Mouse (Mus musculus) brown adipose tissue, adult 24 weeks (tissue): ENCODE measurements at regions not wholly inside any gene's neighbourhood (a gene's known extent, or its start where the extent isn't known, plus 50 kb on each side); places are given as distances from the start of the nearest gene placed in this dataset.

Source experiments
- H3K27ac ChIP-seq: fragments of 200-500 bp; replicated peaks from 2 replicates; pipeline ENCODE4 v1.5.1; 2012; ENCODE audit warnings: low read depth, mild to moderate bottlenecking, low read length
- H3K4me1 ChIP-seq: fragments of 200-500 bp; 2 replicates; pipeline ENCODE4 v1.6.1; 2012; ENCODE audit warnings: low read length, mixed read lengths; ENCODE audit not compliant: control insufficient read depth, insufficient read depth, insufficient read length
- H3K4me3 ChIP-seq: fragments of 200-500 bp; 2 replicates; pipeline ENCODE4 v1.5.1; 2012; ENCODE audit warnings: low read depth, mild to moderate bottlenecking, low read length, moderate library complexity; ENCODE audit not compliant: insufficient read depth

- Histone ChIP-seq H3K27ac (no peak overlapping the region), H3K4me1 (no peaks in the 10 kb centered on the region), H3K4me3 (no peak overlapping the region)
Observed at GRCm38 (mm10) chr1:183584861-183585260, 166.8 kb downstream of the Hhipl2 start.

GRCm38 (mm10) chr1:183586406-183586805 lies 168.4 kb downstream of the Hhipl2 start:
- H3K27ac ChIP-seq = no peak overlapping the region
- no peak overlapping the region for H3K4me3 ChIP-seq
- no peaks in the 10 kb centered on the region for H3K4me1 ChIP-seq

GRCm38 (mm10) chr1:183595306-183595705 lies 177.3 kb downstream of the Hhipl2 start:
- no peak overlapping the region for H3K4me3 ChIP-seq
- H3K27ac ChIP-seq = no peak overlapping the region
- no peaks in the 10 kb centered on the region for H3K4me1 ChIP-seq

- Histone ChIP-seq H3K27ac (no peak overlapping the region), H3K4me3 (no peak overlapping the region), H3K4me1 (no peaks in the 10 kb centered on the region)
Observed at GRCm38 (mm10) chr1:183600466-183600865, 182.5 kb downstream of the Hhipl2 start.

DNA sequence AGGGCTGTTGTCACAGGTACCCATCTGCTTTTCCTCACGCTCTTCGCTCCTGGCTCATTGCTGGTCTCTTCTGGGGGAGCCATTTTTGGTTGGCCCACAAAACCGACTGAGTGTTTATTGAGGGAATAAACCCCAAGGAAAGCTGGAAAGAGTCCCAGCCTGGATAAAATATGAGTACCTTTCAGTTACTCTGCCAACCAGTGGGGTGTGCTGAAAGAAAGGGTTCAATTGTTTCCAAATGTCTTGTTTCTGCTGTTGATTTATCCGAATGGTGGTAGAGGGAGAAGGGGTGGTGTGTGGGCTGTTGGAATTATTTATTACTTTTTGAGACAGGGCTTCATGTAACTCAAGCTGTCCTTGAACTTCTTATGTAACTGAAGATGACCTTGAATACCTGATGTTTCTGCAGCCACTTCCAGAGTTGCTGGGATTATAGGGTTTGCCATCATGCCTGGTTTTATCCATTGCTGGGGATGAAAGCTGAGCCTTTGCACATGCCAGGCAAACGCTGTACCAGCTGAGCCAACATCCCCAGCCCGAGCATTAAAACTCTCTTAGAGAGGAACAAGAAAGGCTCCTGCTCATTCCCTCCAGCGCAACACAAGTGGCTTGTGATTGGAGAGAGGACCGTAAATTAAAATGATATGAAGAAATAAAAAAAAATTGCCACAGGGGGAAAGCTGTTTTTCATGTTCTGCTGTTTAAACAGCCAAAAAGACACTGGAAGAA lies 194.1 kb downstream of the Hhipl2 start:
- Histone ChIP-seq H3K4me1 (no peaks in the 10 kb centered on the region), H3K4me3 (no peak overlapping the region), H3K27ac (no peak overlapping the region)

- Histone ChIP-seq H3K4me1 (no peaks in the 10 kb centered on the region), H3K27ac (no peak overlapping the region), H3K4me3 (no peak overlapping the region)
Observed at GRCm38 (mm10) chr1:183619451-183620059, 201.5 kb downstream of the Hhipl2 start.

DNA sequence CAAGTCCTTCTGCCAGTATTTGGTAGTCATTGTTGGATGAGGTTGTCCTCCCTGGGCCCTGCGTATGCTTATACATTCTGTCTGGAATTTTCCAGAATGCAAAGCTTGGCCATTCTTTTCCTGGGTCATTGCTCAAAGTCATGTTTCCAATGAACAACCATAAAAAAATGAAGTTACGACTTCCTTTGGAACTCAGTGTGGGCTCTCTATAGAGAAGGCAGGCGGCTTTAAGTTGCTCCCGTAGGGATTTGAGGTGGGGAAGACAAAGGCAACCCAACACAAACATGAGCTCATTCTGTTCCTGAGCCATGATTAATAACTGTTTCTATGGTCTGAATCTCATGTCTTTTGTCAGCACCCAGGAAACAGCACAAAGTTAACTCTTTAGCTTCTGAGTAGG lies 204.3 kb downstream of the Hhipl2 start:
- H3K4me3 ChIP-seq = no peak overlapping the region
- no peak overlapping the region for H3K27ac ChIP-seq
- no peaks in the 10 kb centered on the region for H3K4me1 ChIP-seq

DNA sequence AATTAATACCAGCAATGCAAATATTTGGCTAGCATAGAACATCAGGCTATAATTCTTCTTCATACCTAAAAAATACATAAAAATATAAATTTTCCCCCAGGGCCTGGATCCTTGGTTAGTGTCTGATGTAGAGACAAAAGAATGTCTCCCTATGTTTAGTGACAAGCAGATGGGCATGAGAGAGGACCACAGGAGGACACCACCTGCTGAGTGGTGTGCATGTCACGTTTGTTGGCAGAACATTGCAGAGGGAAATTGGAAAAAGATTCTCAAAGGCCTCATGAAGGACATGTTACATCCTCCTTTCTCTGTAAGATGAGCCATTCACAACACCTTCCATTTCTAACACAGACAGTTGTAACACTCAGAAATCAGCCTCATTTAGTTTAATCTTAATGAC lies 206.3 kb downstream of the Hhipl2 start:
- Histone ChIP-seq H3K4me1 (no peaks in the 10 kb centered on the region), H3K4me3 (no peak overlapping the region), H3K27ac (no peak overlapping the region)

DNA sequence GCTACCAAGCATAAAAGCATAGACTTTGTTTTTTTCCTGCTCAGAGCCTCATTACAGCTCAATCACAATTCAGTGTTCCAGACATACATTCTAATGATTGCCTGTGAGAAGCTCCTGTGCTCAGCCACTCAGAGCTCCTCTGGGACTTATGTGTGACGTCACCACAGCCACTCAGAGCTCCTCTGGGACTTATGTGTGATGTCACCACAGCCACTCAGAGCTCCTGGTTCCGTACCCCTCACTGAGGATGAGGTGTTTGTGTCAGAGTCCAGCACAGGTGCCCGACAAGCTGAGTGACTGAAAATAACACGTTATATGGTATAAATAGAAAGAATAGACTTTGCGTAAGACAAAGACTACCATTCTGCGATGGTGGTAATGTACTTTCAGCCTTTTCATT lies 215.8 kb downstream of the Hhipl2 start:
- Histone ChIP-seq H3K4me1 (no peaks in the 10 kb centered on the region), H3K4me3 (no peak overlapping the region), H3K27ac (no peak overlapping the region)

GRCm38 (mm10) chr1:183634836-183635235 lies 216.8 kb downstream of the Hhipl2 start:
- Histone ChIP-seq H3K4me3 (no peak overlapping the region), H3K27ac (no peak overlapping the region), H3K4me1 (no peaks in the 10 kb centered on the region)

GRCm38 (mm10) chr1:183637214-183637613 lies 219.2 kb downstream of the Hhipl2 start:
- Histone ChIP-seq H3K27ac (no peak overlapping the region), H3K4me3 (no peak overlapping the region), H3K4me1 (no peaks in the 10 kb centered on the region)

GRCm38 (mm10) chr1:183639332-183639731 lies 221.3 kb downstream of the Hhipl2 start:
- H3K4me1 ChIP-seq = no peaks in the 10 kb centered on the region

DNA sequence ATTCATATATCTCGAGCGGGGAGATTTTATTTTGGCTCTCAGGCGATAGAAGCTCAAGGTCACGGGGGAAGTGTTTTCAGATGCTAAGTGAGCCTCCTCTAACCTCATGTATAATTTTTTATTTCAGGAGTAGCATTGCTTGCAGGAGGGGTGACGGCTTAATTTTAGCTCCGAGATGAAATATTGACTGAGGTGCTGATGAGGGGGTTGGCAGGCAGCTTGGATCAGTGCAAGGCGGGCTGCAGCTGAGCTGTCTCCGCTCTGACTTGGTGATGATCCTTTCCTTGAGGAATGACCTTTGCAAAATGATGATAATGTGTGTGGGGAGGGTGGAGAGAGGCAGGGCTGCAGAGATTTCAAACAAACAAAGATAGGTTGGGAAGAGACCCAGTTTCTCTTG lies 222.6 kb downstream of the Hhipl2 start:
- H3K4me3 ChIP-seq = no peak overlapping the region
- H3K27ac ChIP-seq = no peak overlapping the region
- no peaks in the 10 kb centered on the region for H3K4me1 ChIP-seq

More at GRCm38 (mm10) chr1:183639332-183639731, 221.3 kb downstream of the Hhipl2 start:
- Histone ChIP-seq H3K27ac (no peak overlapping the region), H3K4me3 (no peak overlapping the region)

GRCm38 (mm10) chr1:183644001-183644400 lies 226.0 kb downstream of the Hhipl2 start:
- no peaks in the 10 kb centered on the region for H3K4me1 ChIP-seq
- H3K27ac ChIP-seq = no peak overlapping the region
- H3K4me3 ChIP-seq = no peak overlapping the region

DNA sequence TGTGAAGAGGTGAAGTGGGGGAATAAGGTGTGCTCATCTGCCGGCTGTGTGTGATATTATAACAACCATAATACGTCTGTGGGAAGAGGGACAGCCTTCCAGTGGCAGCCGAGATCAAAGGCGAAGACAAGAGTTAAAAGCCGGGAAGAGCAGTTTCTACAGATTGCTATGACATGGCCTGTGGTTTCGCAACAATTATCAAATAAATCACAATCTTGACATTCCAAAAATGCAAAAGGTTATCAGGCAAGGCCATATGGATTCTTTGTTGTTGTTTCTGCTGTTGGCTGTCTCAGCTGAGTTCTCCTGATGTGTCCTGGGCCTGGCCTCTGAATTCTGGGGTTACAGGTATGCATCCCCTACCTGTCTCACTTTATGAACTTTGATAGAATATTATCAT lies 235.9 kb downstream of the Hhipl2 start:
- Histone ChIP-seq H3K27ac (no peak overlapping the region), H3K4me3 (no peak overlapping the region), H3K4me1 (no peaks in the 10 kb centered on the region)

GRCm38 (mm10) chr1:183657043-183657442 lies 239.0 kb downstream of the Hhipl2 start:
- no peak overlapping the region for H3K4me3 ChIP-seq
- H3K27ac ChIP-seq = no peak overlapping the region
- no peaks in the 10 kb centered on the region for H3K4me1 ChIP-seq
